Mouse (Mus musculus) embryonic facial prominence, embryonic 12.5 days (tissue): ENCODE results near the gene Vmn2r13. TPM values are rescaled to one million over a fixed set of nuclear protein-coding genes. Genes with fewer than 3 reads are reported as not detected.
"Not testable (repeated sequence)": the region's sequence is repeated elsewhere in the genome, so short reads cannot be mapped to it uniquely, and the experiment has no call there.

Experiments used
- ATAC-seq: fragments of 200-750 bp; cut with Nextera tagmentation; 2 replicates; pipeline ENCODE4 v1.8.0; 2017; ENCODE audit not compliant: insufficient number of reproducible peaks, insufficient read depth, low FRiP score, low TSS enrichment
- H3K27ac ChIP-seq: fragments of 300-500 bp; sonication (generic); 2 replicates; pipeline ENCODE4 v1.5.1; 2016; ENCODE audit warnings: mild to moderate bottlenecking
- H3K27me3 ChIP-seq: fragments of 300-500 bp; sonication (generic); 2 replicates; pipeline ENCODE4 v1.6.1; 2016; ENCODE audit warnings: mild to moderate bottlenecking, moderate library complexity
- H3K36me3 ChIP-seq: fragments of 300-500 bp; sonication (generic); 2 replicates; pipeline ENCODE4 v1.6.1; 2016; ENCODE audit warnings: mild to moderate bottlenecking
- H3K4me1 ChIP-seq: fragments of 300-500 bp; sonication (generic); 2 replicates; pipeline ENCODE4 v1.6.1; 2016
- H3K4me2 ChIP-seq: fragments of 300-500 bp; sonication (generic); replicated peaks from 2 replicates; pipeline ENCODE4 v1.6.1; 2016; ENCODE audit warnings: mild to moderate bottlenecking, moderate library complexity
- H3K4me3 ChIP-seq: fragments of 300-500 bp; sonication (generic); 2 replicates; pipeline ENCODE4 v1.5.1; 2016; ENCODE audit warnings: mild to moderate bottlenecking
- H3K9ac ChIP-seq: fragments of 300-500 bp; sonication (generic); 2 replicates; pipeline ENCODE4 v1.6.1; 2016; ENCODE audit warnings: mild to moderate bottlenecking, moderate library complexity
- H3K9me3 ChIP-seq: fragments of 300-500 bp; sonication (generic); 2 replicates; pipeline ENCODE4 v1.6.1; 2016; ENCODE audit warnings: mild to moderate bottlenecking, moderate library complexity
- WGBS: fragments of 180-500 bp; shearing (Covaris S2); methylation state at CpG from one replicate; pipeline ENCODE4 v1.1.7; 2016; 5-methylcytosine and 5-hydroxymethylcytosine counted together
- polyA plus RNA-seq: library from polyadenylated mRNA; unstranded; fragments of >200 nt; fragmentation: Nextera tagmentation; extraction: Ambion mirVana; gene quantifications from 2 replicates; pipeline ENCODE4 v1.2.1, GENCODE M21; 2016

The Vmn2r13 gene
- not detected in 2 replicates for polyA plus RNA-seq

DNA sequence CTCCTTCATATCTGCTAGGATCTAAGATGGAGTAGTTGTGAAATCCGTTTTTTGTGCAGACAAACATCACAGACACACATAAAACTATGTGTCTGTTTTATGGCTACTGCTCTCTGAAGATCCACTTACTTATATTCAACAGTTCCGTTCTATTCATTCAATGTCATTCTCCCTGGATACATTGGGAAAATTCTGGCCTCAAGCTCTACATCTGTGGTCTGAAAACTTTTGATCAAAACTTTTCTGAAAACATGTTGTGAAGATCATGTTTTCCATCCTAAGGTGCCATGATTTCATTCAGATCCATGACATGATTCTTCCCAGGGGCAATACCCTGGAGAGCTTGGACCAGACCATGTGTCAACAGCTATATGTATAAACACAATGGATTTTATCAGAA lies at the start of gene Vmn2r13:
Vmn2r13 (minus strand) TSS at position 101 of the 400 bp plus-strand sequence.
- not testable (repeated sequence) for H3K27ac ChIP-seq, ATAC-seq, H3K27me3 ChIP-seq, H3K36me3 ChIP-seq, H3K4me2 ChIP-seq, H3K9ac ChIP-seq, H3K4me3 ChIP-seq, H3K9me3 ChIP-seq, H3K4me1 ChIP-seq
- 55% methylated on average over 2 of the region's 2 CpGs for WGBS

DNA sequence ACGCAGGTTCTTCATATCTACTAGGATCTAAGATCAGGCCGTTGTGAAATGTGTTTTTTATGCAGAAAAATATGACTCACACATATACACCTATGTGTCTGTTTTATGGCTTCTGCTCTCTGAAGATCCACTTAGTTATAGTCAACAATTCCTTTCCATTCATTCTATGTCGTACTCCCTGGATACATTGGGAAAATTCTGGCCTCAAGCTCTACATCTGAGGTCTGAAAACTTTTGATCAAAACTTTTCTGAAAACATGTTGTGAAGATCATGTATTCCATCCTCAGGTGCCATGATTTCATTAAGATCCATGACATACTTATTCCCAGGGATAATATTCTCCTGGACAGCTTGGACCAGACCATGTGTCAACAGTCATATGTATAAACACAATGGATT lies 32.6 kb upstream of the Vmn2r13 start, which contains the start of gene Vmn2r14:
Vmn2r14 (minus strand) TSS at position 101 of the 400 bp plus-strand sequence.
- Histone ChIP-seq H3K4me2 (no peak within 1 kb of the TSS), H3K9me3 (no peaks in the 10 kb centered on the region), H3K27me3 (no peaks in the 10 kb centered on the region), H3K4me3 (no peak within 1 kb of the TSS), H3K9ac (no peak within 1 kb of the TSS), H3K27ac (no peak within 1 kb of the TSS), H3K4me1 (no peaks in the 10 kb centered on the region), H3K36me3 (no peaks in the 10 kb centered on the region)
- ATAC-seq = no peak
- WGBS = 66% methylated on average over 3 of the region's 3 CpGs

DNA sequence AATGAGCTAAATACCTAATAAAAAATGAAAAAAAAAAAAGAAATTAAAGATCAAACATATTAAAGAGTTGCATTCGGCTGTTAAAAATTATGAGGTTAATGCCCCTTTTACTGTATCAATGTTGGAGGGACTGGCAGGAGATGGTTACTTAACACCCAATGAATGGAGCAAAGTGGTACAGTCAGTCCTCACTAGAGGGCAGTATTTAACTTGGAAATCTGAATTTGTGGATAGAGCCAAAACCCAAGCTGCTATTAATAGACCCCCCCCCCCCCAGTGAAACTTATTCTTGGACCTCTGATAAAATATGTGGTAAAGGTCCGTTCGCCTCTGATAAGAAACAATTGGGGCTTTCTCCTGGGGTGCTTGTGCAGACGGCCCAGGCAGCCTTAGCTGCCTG lies 25.1 kb downstream of the Vmn2r13 start:
- H3K4me3 ChIP-seq, H3K4me1 ChIP-seq, H3K27me3 ChIP-seq, H3K36me3 ChIP-seq, H3K9ac ChIP-seq, H3K9me3 ChIP-seq, ATAC-seq, H3K27ac ChIP-seq, H3K4me2 ChIP-seq: not testable (repeated sequence)
- 86% methylated on average over 4 of the region's 4 CpGs for WGBS

- H3K9me3 ChIP-seq = no peaks in the 10 kb centered on the region
- 85% methylated on average over 5 of the region's 5 CpGs for WGBS
- no peaks in the 10 kb centered on the region for H3K27me3 ChIP-seq
- ATAC-seq = no peak
- H3K9ac ChIP-seq = no peak overlapping the region
- no peak overlapping the region for H3K27ac ChIP-seq
- no peaks in the 10 kb centered on the region for H3K4me1 ChIP-seq
- H3K4me2 ChIP-seq = no peak overlapping the region
- H3K36me3 ChIP-seq = no peaks in the 10 kb centered on the region
- no peak overlapping the region for H3K4me3 ChIP-seq
These were observed 31.9 kb downstream of the Vmn2r13 start for GRCm38 (mm10) chr5:109160121-109160520.

GRCm38 (mm10) chr5:109159576-109159975 lies 32.4 kb downstream of the Vmn2r13 start:
- ATAC-seq, H3K27ac ChIP-seq, H3K4me3 ChIP-seq, H3K27me3 ChIP-seq, H3K4me1 ChIP-seq, H3K4me2 ChIP-seq, H3K9me3 ChIP-seq, H3K9ac ChIP-seq, H3K36me3 ChIP-seq: not testable (repeated sequence)
- WGBS = 69% methylated on average over 1 of the region's 1 CpGs

DNA sequence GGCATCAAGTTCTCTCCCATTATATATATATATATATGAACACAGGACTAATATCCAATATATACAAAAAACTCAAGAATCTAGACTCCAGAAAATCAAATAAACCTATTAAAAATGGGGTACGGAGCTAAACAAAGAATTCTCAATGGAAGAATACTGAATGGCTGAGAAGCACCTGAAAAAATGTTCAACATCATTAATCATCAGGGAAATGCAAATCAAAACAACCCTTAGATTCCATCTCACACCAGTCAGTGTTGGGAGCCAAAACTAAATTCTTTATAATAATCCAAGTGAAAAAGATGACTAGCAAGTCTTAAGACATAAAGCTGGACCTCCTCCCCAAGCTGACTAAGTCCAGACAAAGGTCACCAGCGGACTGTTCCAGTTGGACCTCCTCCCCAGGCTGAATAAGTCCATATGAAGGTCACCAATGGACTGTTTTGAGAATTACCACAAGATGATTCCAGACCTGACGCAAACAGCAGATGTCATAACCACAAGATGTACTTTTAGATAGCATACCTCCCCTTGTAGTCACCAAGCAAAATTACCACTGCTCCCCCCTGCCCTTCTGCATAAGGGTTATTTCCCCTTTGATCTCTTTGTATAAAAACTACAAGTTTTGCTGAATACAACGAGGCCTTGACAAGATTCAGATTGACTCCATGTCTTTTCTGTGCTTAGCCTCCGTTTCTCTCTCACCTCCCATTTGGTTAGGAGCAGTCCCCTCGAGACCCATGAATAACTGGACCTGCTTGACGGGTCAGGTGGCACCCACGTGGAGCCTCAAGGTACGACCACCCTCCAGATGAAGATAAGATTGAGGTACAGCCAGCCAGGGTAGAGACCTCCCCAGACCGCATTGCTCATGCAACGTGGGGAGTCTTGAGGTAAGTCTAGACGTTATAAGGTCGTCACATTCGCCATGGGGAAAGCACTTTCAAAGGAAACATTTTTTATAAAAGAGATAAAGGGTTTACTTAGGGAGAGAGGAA lies 33.2 kb downstream of the Vmn2r13 start:
- not testable (repeated sequence) for H3K4me3 ChIP-seq, H3K27ac ChIP-seq, H3K27me3 ChIP-seq, H3K4me1 ChIP-seq, H3K4me2 ChIP-seq, H3K36me3 ChIP-seq, ATAC-seq, H3K9ac ChIP-seq, H3K9me3 ChIP-seq
- WGBS = 76% methylated on average over 14 of the region's 14 CpGs

DNA sequence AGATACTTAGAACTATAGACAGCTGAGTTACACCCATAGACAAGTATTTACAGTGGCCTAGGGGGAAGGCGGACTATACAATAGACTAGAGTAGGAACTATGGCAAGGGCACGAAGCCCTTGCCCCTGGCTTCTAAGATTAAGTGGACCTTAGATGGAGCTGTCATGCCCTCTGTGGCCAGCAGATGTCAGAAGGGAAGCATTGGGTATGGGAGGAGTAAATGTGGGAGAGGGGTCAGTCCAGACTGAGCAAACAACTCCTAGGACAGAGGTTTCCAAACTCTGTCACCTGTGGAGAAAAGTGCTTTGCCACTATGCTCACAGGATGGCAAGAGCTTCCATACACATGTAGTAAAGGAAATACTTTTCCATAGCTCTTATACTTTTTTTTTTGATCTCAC lies 52.5 kb downstream of the Vmn2r13 start:
- H3K36me3 ChIP-seq = no peaks in the 10 kb centered on the region
- H3K4me1 ChIP-seq = no peaks in the 10 kb centered on the region
- no peak overlapping the region for H3K4me2 ChIP-seq
- H3K27ac ChIP-seq = no peak overlapping the region
- H3K9me3 ChIP-seq = no peaks in the 10 kb centered on the region
- no peak for ATAC-seq
- no peak overlapping the region for H3K4me3 ChIP-seq
- 81% methylated on average over 2 of the region's 2 CpGs for WGBS
- no peaks in the 10 kb centered on the region for H3K27me3 ChIP-seq
- no peak overlapping the region for H3K9ac ChIP-seq

DNA sequence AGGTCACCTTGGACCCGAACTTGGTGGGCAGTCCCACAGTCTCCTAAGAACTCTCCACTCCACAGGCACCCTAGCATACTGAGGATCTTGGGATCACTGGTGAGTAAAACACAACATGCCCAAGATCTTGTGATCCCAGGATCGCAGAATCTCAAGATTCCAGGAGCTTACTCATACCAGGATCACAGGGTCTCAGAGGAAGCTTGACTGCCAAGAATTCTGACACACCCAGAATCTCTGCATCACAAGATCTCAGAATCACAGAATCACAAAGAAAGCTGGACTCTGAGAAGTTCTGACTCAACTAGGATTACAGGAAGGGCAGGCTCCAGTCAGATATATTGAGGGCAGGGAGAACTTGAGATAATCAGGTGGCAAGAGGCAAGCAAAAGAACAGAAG lies 55.3 kb downstream of the Vmn2r13 start:
- 84% methylated on average over 2 of the region's 2 CpGs for WGBS
- Histone ChIP-seq H3K4me1 (no peaks in the 10 kb centered on the region), H3K9ac (no peak overlapping the region), H3K4me2 (no peak overlapping the region), H3K27ac (no peak overlapping the region), H3K4me3 (no peak overlapping the region), H3K9me3 (0 out of 2 replicates have a peak, but pooled peaks cover 6% of the 10 kb centered on the region), H3K36me3 (no peaks in the 10 kb centered on the region), H3K27me3 (no peaks in the 10 kb centered on the region)
- no peak for ATAC-seq

Other genes starting within 250 kb of the Vmn2r13 start
- gene Vmn2r10, start 185.7 kb downstream of the Vmn2r13 start, polyA plus RNA-seq = not detected in 2 replicates
- not detected in 2 replicates for gene Vmn2r11, start 132.6 kb downstream of the Vmn2r13 start, polyA plus RNA-seq
- not detected in 2 replicates for gene Vmn2r12, start 94.2 kb downstream of the Vmn2r13 start, polyA plus RNA-seq
- gene Vmn2r14, start 32.5 kb upstream of the Vmn2r13 start, polyA plus RNA-seq = not detected in 2 replicates
- not detected in 2 replicates for gene Vmn2r15, start 105.4 kb upstream of the Vmn2r13 start, polyA plus RNA-seq
- not detected in 2 replicates for gene Vmn2r16, start 138.0 kb upstream of the Vmn2r13 start, polyA plus RNA-seq
- not detected in 2 replicates for gene Vmn2r17, start 227.5 kb upstream of the Vmn2r13 start, polyA plus RNA-seq